Mouse (Mus musculus) hindbrain, embryonic 15.5 days (tissue): ENCODE measurements at regions not wholly inside any gene's neighbourhood (a gene's known extent, or its start where the extent isn't known, plus 50 kb on each side); places are given as distances from the start of the nearest gene placed in this dataset.
"Not testable (repeated sequence)": the region's sequence is repeated elsewhere in the genome, so short reads cannot be mapped to it uniquely, and the experiment has no call there.

ENCODE experiments used
- ATAC-seq: fragments of 200-750 bp; cut with Nextera tagmentation; 2 replicates; pipeline ENCODE4 v1.8.0; 2017; ENCODE audit warnings: low read depth, moderate number of reproducible peaks, moderate TSS enrichment; ENCODE audit not compliant: low FRiP score
- H3K27ac ChIP-seq: fragments of 300-500 bp; sonication (generic); replicated peaks from 2 replicates; pipeline ENCODE4 v1.5.1; 2015; ENCODE audit warnings: mild to moderate bottlenecking, inconsistent platforms
- H3K27me3 ChIP-seq: fragments of 300-500 bp; sonication (generic); 2 replicates; pipeline ENCODE4 v1.6.1; 2015; ENCODE audit warnings: control low read depth, inconsistent platforms
- H3K36me3 ChIP-seq: fragments of 300-500 bp; sonication (generic); 2 replicates; pipeline ENCODE4 v1.6.1; 2015; ENCODE audit warnings: control low read depth, inconsistent platforms
- H3K4me1 ChIP-seq: fragments of 300-500 bp; sonication (generic); replicated peaks from 2 replicates; pipeline ENCODE4 v1.6.1; 2015; ENCODE audit warnings: control low read depth, inconsistent platforms
- H3K4me2 ChIP-seq: fragments of 300-500 bp; sonication (generic); 2 replicates; pipeline ENCODE4 v1.6.1; 2015; ENCODE audit warnings: moderate library complexity, mild to moderate bottlenecking, inconsistent platforms
- H3K4me3 ChIP-seq: fragments of 300-500 bp; sonication (generic); 2 replicates; pipeline ENCODE4 v1.5.1; 2015; ENCODE audit warnings: mild to moderate bottlenecking, inconsistent platforms
- H3K9ac ChIP-seq: fragments of 300-500 bp; sonication (generic); 2 replicates; pipeline ENCODE4 v1.6.1; 2015; ENCODE audit warnings: inconsistent platforms
- H3K9me3 ChIP-seq: fragments of 300-500 bp; sonication (generic); 2 replicates; pipeline ENCODE4 v1.6.1; 2016; ENCODE audit warnings: control low read depth, inconsistent platforms
- WGBS: fragments of 180-500 bp; shearing (Covaris S2); methylation state at CpG from one replicate; pipeline ENCODE4 v1.1.7; 2015; 5-methylcytosine and 5-hydroxymethylcytosine counted together

DNA sequence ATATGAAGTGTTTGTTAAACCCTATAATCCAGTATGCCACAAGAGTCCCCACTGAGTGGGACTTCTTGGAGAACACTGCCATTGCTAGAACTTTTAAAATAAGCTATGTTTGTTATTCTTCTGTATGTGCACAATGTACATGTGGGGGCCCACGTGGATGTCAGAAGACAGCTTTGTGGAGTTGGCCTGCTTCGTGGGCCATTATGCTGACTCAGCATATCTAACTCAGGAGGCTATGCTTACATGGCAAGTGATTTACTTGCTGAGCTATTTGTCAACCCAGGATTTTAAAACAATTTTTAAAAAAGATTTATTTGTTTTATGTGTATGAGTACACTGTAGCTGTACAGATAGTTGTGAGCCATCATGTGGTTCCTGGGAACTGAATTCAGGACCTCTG lies 207.6 kb upstream of the Steap1 start:
- no peaks in the 10 kb centered on the region for H3K36me3 ChIP-seq
- no peaks in the 10 kb centered on the region for H3K27me3 ChIP-seq
- H3K9me3 ChIP-seq: no peaks in the 10 kb centered on the region
- H3K4me3 ChIP-seq: no peak overlapping the region
- H3K4me1 ChIP-seq: no peaks in the 10 kb centered on the region
- 85% methylated on average over 2 of the region's 2 CpGs for WGBS
- H3K9ac ChIP-seq: no peak overlapping the region
- no peak overlapping the region for H3K27ac ChIP-seq
- ATAC-seq: no peak
- no peak overlapping the region for H3K4me2 ChIP-seq

DNA sequence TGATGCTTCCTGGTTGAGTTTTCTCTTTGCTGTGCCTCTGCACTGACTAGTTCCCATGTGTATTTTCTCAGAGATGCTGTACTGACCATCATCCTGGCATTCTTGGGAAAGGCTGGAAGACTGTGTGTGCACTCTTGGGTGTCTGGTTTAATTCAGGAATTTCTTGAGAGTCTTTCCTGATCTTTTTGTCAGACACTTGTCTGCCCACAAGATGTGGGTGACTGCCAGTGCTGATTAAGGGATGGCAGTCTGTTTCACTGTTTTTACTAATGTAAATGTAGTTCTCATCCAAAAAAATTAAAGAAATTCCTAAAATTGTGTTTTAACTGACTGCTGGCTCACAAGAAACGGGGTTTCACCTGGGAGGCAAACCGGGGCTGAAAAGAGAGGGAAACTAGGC lies 206.7 kb upstream of the Steap1 start:
- no peak for ATAC-seq
- Histone ChIP-seq H3K27me3 (no peaks in the 10 kb centered on the region), H3K36me3 (no peaks in the 10 kb centered on the region), H3K4me3 (no peak overlapping the region), H3K4me1 (no peaks in the 10 kb centered on the region), H3K9ac (no peak overlapping the region), H3K4me2 (no peak overlapping the region), H3K27ac (no peak overlapping the region), H3K9me3 (no peaks in the 10 kb centered on the region)
- WGBS: 84% methylated on average over 2 of the region's 2 CpGs

DNA sequence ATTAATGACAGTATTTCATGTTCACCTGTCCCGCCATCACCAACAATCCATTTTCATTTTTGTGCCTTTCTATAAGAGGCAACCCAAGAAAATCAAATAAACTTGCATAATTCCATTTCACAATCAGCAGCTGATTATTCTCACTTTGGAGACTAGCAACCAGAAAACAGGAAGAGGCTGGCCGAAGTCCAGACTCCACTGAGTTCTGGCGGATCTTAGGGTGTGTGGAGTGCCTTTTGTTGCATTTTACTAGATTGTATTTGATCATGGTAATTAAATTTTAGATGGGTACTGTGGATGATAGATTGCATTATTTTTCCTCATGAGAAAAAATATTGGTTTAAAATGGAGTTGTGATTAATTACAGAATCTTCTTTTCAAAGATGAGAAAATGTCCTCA lies 176.7 kb upstream of the Steap1 start:
- no peak overlapping the region for H3K4me3 ChIP-seq
- no peak overlapping the region for H3K4me2 ChIP-seq
- H3K4me1 ChIP-seq: 0 out of 2 replicates have a peak, but pooled peaks cover 2% of the 10 kb centered on the region
- no peak overlapping the region for H3K27ac ChIP-seq
- H3K27me3 ChIP-seq: no peaks in the 10 kb centered on the region
- 65% methylated on average over 3 of the region's 3 CpGs for WGBS
- no peaks in the 10 kb centered on the region for H3K9me3 ChIP-seq
- H3K36me3 ChIP-seq: no peaks in the 10 kb centered on the region
- ATAC-seq: no peak
- no peak overlapping the region for H3K9ac ChIP-seq

DNA sequence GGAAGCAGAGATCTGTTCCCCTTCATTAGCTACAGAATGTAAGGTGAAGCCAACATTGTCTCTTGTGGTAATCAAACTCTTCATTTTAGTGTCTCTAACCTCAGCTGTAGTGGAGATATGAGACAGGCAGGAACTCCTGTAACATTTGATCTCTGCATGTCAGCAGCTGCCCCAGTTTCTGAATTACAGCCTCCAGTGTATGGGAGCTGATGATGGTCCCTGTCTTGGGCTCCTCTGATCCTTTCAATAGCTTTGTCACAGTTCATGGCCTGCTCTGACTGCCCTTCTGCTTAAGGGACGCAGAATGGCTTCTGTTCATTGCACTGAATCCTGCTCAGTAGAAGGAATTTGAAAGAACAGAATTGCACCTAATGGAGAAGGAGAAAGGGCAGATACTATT lies 167.3 kb upstream of the Steap1 start:
- no peaks in the 10 kb centered on the region for H3K36me3 ChIP-seq
- no peak for ATAC-seq
- no peak overlapping the region for H3K27ac ChIP-seq
- no peaks in the 10 kb centered on the region for H3K9me3 ChIP-seq
- H3K27me3 ChIP-seq: no peaks in the 10 kb centered on the region
- H3K4me1 ChIP-seq: no peaks in the 10 kb centered on the region
- no peak overlapping the region for H3K4me2 ChIP-seq
- no peak overlapping the region for H3K4me3 ChIP-seq
- 34% methylated on average over 1 of the region's 1 CpGs for WGBS
- no peak overlapping the region for H3K9ac ChIP-seq

DNA sequence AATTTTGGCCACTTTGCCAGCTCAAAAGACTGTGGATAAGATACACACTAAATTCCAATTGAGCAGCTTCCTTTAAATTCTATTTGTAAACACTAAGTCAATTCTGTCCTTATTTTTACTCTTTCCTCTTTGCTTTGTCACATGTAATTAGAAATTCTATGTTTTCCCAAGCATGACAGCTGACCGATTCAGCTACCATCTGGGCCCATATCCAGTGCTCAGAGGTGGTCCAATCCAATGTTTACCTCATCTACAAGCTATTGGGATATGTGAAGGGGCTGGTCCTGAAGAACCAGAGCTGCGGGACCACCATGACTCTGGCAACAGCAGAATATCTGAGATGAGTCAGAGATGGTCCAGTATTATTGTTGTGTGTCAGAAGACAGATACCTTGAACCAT lies 140.2 kb upstream of the Steap1 start:
- Histone ChIP-seq H3K4me2 (no peak overlapping the region), H3K4me3 (no peak overlapping the region), H3K9ac (no peak overlapping the region), H3K27me3 (no peaks in the 10 kb centered on the region), H3K36me3 (no peaks in the 10 kb centered on the region), H3K4me1 (no peaks in the 10 kb centered on the region), H3K9me3 (no peaks in the 10 kb centered on the region), H3K27ac (no peak overlapping the region)
- WGBS: 86% methylated on average over 2 of the region's 2 CpGs
- ATAC-seq: no peak

DNA sequence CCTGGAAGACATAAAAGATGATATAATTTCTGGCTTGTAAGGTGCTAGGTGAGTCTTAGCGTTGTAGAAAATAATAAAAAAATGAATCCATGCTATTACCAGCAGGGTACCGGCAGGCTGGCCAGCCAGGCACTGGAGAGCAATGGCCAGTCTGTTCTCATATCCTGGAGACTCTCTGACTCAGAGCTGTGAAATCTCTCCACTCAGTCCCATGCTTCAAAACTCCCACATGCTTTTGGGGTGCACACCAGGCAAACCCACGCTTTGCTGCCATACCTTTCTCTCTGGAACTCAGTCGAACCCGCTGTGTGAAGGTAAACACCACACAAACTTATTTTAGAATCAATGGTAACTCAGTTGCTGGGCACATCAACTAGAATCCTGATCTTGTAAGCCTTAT lies 124.3 kb upstream of the Steap1 start:
- no peak overlapping the region for H3K9ac ChIP-seq
- no peak overlapping the region for H3K4me2 ChIP-seq
- no peak for ATAC-seq
- no peaks in the 10 kb centered on the region for H3K27me3 ChIP-seq
- no peak overlapping the region for H3K27ac ChIP-seq
- no peaks in the 10 kb centered on the region for H3K4me1 ChIP-seq
- WGBS: 93% methylated on average over 5 of the region's 5 CpGs
- no peaks in the 10 kb centered on the region for H3K36me3 ChIP-seq
- no peaks in the 10 kb centered on the region for H3K9me3 ChIP-seq
- H3K4me3 ChIP-seq: no peak overlapping the region

DNA sequence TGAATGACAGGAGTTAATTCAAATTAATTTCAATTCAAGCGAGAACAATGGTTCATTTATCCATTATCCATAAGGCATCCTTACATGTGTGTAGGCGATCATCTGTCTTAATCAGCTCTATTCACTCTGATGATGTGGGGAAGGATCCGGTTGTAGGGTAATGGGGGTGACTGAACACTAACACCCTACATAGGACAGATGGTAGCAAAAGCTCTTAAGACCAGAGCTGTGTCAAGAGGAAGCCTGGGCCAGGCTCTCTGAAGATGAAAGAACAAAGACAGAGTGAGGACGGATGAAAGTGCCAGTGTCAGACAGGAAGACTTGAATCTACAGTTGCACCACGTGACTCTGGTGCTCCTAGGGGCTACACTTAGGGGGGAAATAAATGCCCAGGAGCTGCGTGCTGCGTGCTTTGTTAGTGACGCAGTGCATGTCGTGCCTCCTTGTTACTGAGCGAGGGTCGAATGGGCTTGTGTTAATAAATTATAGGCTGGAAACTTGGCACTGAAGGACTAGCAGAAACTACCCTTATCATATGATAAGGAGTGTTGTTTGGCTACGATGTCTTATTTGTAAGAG lies 107.1 kb upstream of the Steap1 start:
- WGBS: 52% methylated on average over 12 of the region's 12 CpGs
- H3K9me3 ChIP-seq: no peaks in the 10 kb centered on the region
- ATAC-seq: no peak

DNA sequence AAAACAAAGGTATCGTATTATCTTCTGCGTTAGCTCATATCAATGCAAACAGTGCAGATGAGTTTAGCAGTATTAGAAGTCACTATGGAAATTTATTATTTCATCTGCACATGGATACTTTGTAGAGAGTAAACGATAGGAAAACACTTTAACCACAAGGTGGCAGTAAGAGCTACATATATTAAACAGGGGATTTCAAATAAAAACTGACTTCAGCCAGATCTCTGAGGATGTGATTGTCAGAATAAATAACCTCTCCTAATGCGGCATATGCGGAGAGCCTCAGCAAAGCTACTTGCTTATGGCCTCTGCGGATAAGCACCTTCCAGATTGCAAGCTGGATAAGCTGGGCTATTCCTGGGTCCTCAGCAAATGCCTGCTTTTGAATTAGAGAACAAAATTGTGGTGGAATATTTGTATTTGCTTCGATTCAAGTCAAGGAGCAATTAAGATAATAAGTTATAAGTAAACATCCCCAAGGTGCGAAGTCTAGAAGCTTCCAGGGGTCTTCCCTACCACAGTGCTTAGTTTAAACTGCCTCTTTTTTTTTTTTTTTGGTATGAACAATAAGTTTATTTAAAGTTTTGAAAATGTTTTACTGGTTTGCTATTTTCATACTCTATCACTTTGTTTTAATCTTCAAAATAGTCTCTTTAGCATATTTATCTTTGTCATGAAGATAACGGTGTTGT lies 96.8 kb upstream of the Steap1 start:
- 43% methylated on average over 9 of the region's 9 CpGs for WGBS
- Histone ChIP-seq H3K4me3 (no peak overlapping the region), H3K4me2 (no peak overlapping the region), H3K4me1 (0 out of 2 replicates have a peak, but pooled peaks cover 3% of the 10 kb centered on the region), H3K36me3 (no peaks in the 10 kb centered on the region), H3K27me3 (no peaks in the 10 kb centered on the region), H3K27ac (no peak overlapping the region), H3K9me3 (no peaks in the 10 kb centered on the region), H3K9ac (no peak overlapping the region)
- peak; percentile 74; the same call in 1 of the 2 replicates for ATAC-seq

More for the DNA sequence above, 107.1 kb upstream of the Steap1 start:
- no peak overlapping the region for H3K9ac ChIP-seq
- H3K4me3 ChIP-seq: no peak overlapping the region
- H3K27ac ChIP-seq: no peak overlapping the region
- no peak overlapping the region for H3K4me2 ChIP-seq
- H3K4me1 ChIP-seq: no peaks in the 10 kb centered on the region
- no peaks in the 10 kb centered on the region for H3K36me3 ChIP-seq
- H3K27me3 ChIP-seq: no peaks in the 10 kb centered on the region

DNA sequence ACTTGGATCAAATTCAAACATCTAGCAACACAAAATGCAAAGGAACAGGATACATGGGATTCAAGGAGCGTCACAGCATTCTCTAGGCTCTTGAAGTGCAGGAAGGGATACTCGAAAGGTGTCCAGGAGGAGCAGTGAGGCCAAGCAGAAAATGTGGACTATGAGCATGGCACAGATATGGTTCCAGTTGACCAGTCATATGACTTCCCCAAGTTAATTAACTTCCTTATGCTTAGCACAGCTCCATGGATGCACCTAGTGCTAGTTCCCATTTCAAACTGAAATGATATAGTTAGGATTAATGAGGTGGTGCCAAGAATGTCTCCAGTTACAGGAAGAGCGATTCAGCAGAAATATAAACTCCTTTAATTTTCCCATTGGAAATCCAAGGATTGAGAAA lies 95.2 kb upstream of the Steap1 start:
- Histone ChIP-seq H3K27ac (no peak overlapping the region), H3K4me1 (0 out of 2 replicates have a peak, but pooled peaks cover 3% of the 10 kb centered on the region), H3K9ac (no peak overlapping the region), H3K9me3 (no peaks in the 10 kb centered on the region), H3K27me3 (no peaks in the 10 kb centered on the region), H3K36me3 (no peaks in the 10 kb centered on the region), H3K4me2 (no peak overlapping the region), H3K4me3 (no peak overlapping the region)
- ATAC-seq: no peak
- 84% methylated on average over 3 of the region's 3 CpGs for WGBS

DNA sequence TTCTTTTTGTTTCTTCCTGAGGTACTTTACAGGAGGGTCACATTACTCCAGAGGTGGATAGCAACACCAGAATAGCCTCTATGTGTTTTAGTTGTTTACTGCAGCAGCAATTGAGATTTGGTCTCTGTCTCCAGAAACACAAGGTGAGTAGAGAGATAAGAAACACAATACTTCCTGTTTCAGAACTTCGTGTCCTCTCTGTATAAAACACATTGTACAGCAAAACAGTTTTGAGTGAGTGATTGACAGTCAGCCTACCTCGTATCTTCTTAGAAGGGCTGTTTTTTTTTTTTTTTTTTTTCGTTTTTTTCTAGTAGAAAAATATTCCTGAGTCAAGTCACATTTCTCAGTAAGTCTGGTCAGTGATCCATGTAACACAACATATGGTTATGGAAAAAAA lies 89.6 kb upstream of the Steap1 start:
- 64% methylated on average over 3 of the region's 3 CpGs for WGBS
- Histone ChIP-seq H3K9ac (no peak overlapping the region), H3K9me3 (no peaks in the 10 kb centered on the region), H3K4me2 (no peak overlapping the region), H3K27me3 (no peaks in the 10 kb centered on the region), H3K4me1 (no peaks in the 10 kb centered on the region), H3K27ac (no peak overlapping the region), H3K36me3 (no peaks in the 10 kb centered on the region), H3K4me3 (no peak overlapping the region)
- ATAC-seq: no peak

DNA sequence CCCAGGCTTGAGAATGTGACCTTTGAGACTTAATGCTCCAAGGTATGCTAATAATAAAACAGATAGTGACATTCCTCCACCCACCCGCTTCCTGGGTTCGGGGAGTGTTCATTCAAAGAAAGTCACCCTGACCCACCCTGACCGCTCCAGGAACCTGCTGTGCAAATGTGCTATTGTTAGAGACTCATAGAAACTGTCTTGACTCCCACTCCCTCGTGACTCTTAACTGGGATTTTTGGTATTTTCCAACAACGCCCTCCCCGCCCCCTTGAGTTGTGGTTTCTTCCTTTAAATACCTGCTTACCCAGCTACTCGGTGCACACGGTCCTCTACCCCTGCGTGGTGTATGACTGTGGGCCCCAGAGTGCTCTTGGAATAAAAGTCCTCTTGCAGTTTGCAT lies 73.5 kb upstream of the Steap1 start:
- not testable (repeated sequence) for H3K27me3 ChIP-seq, H3K9me3 ChIP-seq, H3K4me3 ChIP-seq, H3K4me1 ChIP-seq, H3K27ac ChIP-seq, H3K9ac ChIP-seq, ATAC-seq, H3K36me3 ChIP-seq, H3K4me2 ChIP-seq
- 89% methylated on average over 9 of the region's 9 CpGs for WGBS
